Mouse (Mus musculus) right cerebral cortex, postnatal 36 days (tissue): ENCODE results near the gene Gm20481.
A peak's percentile ranks its signal among the peaks of the same experiment; 100 is the strongest.
"Not testable (repeated sequence)": the region's sequence is repeated elsewhere in the genome, so short reads cannot be mapped to it uniquely, and the experiment has no call there.

Source experiments
- DNase-seq, 2 experiments: peaks; one replicate each; pipeline ENCODE4 v3.0.0; 2022; ENCODE audit warnings: low spot score in 2 of 2, mixed read lengths in 1 of 2

Gene Gm20481

DNA sequence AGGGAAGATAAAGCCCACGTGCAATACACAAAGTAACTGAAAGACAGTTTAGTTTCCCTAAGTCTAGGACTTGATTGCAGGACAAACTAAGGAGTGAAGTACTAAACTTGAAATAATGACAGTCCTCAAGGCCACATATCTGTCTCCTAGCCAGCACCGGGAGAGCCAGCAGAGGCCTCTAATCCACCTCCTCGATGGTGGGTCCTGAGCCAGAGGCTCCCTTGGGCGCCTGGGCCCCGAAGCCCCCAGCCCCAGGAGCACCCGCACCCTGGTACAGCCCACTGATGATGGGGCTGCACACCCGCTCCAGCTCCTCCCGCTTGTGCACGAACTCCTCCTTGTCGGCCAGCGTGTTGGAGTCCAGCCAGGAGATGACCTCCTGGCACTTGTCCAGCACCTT is at the start of gene Gm20481:
Gene Gm20481, plus strand, starts transcription at position 91 of the 400 bp plus-strand sequence.
- not testable (repeated sequence) for DNase-seq

DNA sequence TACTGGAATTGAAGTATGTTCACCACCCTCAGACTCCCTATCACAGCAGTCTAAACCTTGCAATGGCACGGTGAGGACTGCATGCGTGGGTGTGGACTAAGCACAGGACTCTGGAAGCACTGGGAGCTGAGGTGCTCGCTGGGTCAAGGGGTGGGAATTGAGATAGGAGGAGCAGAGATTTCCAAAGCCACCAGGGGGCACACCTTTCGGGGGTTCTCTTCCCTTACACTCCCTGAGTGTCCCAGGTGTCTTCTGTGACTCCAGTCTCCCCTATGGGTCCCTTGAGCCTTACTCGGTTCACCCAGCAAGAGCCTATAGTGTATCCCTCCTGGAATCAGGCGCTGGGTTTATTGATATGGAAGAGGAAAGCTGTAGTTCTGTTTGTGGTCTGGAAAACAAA is 46.8 kb upstream of the Gm20481 start:
- DNase-seq, result no peak

DNA sequence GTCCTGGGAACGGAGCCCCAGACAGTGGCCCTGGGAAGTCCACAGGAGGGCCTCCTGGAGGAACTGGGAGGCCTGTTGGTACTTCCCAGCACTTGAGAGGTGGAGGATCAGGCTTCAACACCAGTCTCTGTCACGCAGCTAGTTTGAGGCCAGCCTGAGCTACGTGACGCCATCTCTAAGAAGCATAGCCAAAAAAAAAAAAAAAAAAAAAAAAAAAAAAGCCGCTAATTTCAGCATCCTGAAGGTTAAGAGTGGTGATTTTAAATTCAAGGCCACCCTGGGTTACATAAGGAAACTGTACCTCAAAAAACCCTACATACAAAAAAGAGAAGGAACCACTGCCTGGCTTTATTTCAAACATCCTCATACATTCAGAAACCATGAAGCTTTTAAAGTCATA is 45.5 kb upstream of the Gm20481 start:
- DNase-seq, result no peak

- DNase-seq, result peak; percentile 29 to 36
Measured at GRCm38 (mm10) chr17:34927306-34928019, 42.2 kb upstream of the Gm20481 start.

- DNase-seq, result no peak
Measured at GRCm38 (mm10) chr17:34928841-34929240, 40.9 kb upstream of the Gm20481 start.

GRCm38 (mm10) chr17:34931061-34931734 is 38.5 kb upstream of the Gm20481 start, which contains the start of gene Neu1:
Gene Neu1 (plus strand): TSS chr17:34931253.
- DNase-seq, result peak; percentile 98 to 99

GRCm38 (mm10) chr17:34931735-34932098 is 38.0 kb upstream of the Gm20481 start:
- DNase-seq, result peak; percentile 31 to 33

DNA sequence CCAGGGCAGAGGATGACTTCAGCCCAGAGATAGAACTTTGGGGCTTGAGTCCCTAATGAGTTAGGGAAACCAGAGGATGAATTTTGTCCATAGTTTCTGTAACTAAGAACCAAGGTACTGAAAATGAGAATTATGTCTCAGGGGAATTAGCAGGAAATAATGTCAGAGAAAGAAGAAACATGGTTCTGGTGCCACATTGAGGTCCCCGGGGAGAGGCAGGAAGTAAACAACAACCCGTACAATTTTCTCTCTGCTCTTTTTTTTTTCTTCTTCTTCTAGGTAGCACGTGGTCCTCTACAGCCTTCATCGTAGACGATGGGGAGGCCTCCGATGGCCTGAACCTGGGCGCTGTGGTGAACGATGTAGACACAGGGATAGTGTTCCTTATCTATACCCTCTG is 37.4 kb upstream of the Gm20481 start:
- DNase-seq, result no peak

DNA sequence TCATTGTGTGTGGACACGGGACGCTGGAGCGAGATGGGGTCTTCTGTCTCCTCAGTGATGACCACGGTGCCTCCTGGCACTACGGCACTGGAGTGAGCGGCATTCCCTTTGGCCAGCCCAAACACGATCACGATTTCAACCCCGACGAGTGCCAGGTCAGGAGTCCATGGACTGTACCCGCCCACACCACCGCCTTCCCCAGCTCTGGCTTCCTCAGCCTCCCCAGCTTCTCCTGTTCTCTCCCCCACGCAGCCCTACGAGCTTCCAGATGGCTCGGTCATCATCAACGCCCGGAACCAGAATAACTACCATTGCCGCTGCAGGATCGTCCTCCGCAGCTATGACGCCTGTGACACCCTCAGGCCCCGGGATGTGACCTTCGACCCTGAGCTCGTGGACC is 35.7 kb upstream of the Gm20481 start:
- DNase-seq, result no peak

- no peak for DNase-seq
Measured at GRCm38 (mm10) chr17:34934830-34935229, 34.9 kb upstream of the Gm20481 start.

- DNase-seq, result no peak
Measured at GRCm38 (mm10) chr17:34937960-34938505, 31.7 kb upstream of the Gm20481 start.

DNA sequence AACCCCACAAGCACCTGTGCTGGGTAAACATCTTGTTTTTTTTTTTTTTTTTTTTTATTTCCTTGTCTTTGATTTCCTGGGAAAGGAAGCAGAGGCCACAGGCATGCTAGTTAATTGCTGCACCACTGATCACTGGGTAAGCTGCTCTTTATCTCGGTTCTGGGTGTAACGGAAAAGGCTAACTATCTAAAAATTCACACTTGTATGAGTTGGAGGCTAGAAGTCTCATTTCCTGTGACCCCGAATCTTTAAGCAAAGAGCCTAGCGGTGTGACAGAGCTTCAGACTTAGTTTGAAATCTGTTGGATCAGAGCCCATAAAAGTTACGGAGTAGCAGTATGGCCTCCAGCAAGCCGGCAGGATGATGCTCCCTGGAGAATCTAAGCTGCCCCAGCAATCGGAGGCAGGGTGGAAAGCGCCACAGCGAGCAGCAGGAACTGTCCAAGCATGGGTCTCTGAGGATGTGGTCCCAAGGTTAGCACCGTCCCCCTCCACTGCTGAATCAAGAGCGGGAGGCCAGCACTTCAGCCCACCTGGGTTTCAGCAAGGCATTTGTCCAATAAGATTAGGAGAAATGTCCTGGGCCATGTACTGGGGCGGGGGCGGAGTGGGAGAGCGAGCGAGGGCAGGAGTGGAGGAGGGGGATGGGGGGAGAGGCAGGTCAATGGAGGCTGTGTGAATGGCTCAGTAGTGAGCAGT is 28.2 kb upstream of the Gm20481 start:
- no peak for DNase-seq

- no peak for DNase-seq
Measured at GRCm38 (mm10) chr17:34943128-34943815, 26.4 kb upstream of the Gm20481 start.

DNA sequence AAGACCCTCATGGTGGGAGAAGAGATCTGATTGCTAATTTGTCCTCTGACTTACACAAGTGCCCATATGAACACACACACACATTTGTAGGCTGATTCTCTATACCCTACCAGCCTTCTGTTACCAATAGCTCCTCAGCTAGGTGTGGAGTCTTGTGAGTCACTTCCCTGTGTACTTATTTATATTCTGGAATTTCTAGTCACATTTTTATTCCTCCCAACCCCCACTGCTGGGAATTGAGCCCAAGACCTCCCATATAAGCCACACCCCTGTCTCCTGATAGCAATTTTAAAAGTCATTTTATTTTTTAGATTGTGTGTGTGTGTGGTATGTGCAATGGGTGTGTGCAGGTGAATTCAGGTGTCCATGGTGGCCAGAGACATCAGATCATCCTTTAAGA is 25.4 kb upstream of the Gm20481 start:
- DNase-seq, result no peak

- no peak for DNase-seq
Measured at GRCm38 (mm10) chr17:34946486-34947140, 23.1 kb upstream of the Gm20481 start.

- DNase-seq, result no peak
Measured at GRCm38 (mm10) chr17:34947606-34948005, 22.1 kb upstream of the Gm20481 start.

GRCm38 (mm10) chr17:34948721-34949552 is 20.8 kb upstream of the Gm20481 start:
- not testable (repeated sequence) for DNase-seq

GRCm38 (mm10) chr17:34949553-34949969 is 20.2 kb upstream of the Gm20481 start:
- DNase-seq, result no peak

DNA sequence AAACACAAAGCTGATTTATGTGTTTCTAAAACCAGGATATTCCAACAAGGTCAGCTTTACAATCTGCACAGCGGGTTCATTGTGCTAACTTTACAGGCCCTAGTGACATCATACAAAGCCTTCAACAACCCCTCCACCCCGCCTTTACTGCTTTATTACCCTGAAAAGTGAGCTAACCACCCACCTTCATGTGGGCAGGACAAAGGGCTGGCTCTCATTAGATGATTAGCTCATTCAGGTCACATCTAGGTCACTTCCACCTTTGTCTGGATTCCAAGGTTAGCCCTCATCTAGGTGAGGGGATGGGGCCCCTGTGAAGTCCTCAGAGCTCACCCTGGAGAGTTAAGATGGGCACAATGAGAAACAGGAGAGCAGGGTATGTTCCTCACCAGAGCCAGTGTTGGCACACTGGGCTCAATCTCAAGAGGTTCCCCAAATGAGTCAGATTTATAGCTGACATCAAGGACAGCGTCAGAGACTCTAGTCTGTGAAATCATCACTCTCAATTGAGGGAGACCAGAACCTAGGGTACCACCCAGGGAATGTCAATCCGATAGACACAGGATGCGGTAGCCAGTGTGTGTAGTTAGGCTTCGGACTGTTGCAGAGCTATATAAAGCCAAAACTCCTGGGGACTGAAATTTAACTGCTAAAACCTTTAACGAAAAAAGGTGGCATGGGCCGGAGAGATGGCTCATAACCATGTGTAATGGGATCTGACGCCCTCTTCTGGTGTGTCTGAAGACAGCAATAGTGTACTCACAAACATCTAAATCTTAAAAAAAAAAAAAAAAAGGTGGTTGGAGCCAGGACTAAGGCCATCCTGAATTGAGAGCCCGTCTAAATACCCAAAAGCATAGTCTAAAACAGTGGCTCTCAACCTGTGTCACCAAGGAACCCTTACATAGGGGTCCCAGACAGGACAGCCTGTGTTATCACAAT is 18.9 kb upstream of the Gm20481 start:
- no peak for DNase-seq
